Mouse (Mus musculus) spleen, embryonic (tissue): ENCODE results near the gene Fut7.

Experiments
- CTCF ChIA-PET: fragments of 350-600 bp; sonication (Branson Sonifier 250); formaldehyde crosslinking; loops from one replicate; lab custom pipeline; 2022; lab: Charles Lee

Gene Fut7

DNA sequence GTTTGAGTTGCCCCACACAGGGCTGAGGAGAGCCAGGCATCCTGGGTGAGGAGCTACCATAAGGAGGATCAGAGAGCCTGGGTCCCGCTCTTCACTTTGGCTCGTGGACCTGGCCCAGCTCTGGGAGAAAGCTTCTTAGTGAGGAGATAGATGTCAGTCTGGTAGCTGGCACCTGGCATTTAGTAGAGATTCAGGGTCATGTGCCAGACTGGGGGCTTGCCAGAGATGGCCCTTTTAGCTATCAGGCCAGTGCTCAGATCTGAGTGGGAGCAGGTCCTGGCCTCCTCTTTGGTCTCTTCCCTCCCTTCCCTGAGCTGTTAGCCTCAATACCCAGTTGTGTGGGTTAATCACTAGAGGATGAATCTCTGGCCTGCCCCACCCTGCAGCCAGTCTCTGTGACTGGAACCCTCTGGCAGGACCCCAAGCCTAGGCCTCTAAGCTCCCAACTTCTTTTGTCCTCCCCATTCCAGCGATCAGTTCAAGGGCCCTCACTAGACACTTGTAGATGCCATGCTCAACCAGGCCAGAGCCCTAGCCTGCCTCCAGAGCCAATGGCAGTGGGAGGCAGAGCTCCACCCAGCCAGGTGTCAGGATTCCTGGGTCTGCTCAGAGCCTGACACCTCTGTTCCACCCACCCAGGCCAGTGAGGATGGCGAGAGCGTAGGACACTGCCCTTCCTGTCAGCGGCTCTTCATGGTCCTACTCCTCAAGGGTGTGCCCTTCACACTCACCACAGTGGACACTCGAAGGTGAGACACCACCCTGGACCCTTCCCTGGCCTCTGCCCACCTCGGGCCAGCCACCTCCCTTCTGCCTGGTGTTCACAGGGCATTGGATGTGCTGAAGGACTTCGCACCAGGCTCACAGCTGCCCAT lies 34.2 kb downstream of the Fut7 start:
- CTCF ChIA-PET: interaction anchor here (0.6 kb wide), 1 partner anchor 15 kb away, joined by 3 read pairs; no protein-coding TSS in a partner anchor

DNA sequence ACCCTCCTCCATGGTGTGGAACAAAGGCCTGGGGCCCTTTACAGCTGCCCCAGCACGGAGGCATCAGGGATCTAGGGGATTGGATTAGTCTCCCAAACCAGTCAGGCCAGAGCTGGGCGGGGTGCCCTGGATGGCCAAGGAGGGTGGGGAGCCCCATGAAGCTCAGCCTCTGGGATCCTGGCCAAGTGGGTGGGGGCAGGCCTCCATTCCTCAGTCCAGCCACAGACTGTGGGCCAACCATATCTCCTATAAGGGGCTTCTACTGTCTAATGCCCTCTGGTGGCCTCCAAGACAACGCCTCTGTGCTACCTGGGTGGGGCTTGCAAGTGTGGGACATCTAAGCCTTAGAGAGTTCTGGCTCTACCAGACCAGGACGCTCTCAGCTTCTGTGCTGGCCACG lies 35.8 kb downstream of the Fut7 start:
- CTCF ChIA-PET: no interaction called here

DNA sequence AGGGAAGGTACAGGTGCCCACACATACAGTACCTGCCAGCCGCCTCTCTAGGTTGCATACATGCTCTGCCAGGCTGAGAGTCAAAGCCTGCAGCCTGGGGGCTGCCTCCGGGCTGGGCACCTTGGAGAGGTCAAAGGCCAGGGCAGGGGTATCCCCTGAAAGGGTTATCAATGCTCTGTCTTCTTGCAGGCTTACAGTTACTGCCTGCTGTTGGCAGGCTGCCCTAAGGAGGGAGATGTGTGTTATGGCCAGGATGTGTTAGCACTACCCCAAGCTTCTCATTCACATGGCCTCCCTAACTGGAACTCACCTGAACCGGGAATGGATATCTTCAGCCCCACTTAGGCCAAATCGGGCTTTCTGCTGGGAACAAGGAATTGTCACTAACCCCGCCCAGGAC lies 37.1 kb downstream of the Fut7 start:
- CTCF ChIA-PET: no interaction called here

DNA sequence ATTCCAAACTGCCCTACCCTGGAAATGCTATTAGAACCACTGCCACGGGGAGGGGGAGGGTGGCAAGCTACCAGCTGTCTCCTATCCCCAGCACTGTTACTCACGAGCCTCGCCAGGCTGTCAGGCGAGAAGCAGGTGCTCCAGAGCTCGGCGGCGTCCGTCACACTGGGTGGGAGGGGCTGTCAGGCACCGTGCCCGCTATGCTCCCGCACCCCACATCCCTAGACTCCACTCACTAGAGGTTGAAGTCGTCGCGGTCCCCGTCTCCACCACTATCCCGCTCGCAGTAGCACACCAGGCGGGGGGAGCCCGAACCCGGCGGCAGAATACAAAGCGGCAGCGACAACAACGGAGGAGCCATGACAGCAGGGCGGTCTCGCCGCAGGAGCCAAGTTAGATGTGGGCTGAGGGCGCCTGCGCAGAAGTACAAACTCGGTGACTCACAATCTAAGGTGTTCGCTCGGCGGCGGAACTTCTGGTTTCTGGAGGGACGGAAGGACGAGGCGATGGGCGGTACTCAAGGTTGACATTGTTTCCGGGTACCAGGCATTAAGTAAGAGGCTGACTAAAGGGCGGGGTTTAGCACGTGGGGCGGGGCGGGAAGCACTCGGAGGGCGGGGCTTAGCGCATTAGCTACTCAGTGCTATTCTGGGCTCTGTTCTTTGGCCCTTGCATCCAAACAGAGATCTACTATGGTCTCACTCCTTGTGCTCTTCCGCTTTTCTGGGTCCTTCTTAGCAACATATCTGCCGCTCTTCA lies 37.7 kb downstream of the Fut7 start, which contains the start of gene Paxx:
Gene Paxx, minus strand, starts transcription at position 544 of the 759 bp plus-strand sequence.
- CTCF ChIA-PET: no interaction called here

DNA sequence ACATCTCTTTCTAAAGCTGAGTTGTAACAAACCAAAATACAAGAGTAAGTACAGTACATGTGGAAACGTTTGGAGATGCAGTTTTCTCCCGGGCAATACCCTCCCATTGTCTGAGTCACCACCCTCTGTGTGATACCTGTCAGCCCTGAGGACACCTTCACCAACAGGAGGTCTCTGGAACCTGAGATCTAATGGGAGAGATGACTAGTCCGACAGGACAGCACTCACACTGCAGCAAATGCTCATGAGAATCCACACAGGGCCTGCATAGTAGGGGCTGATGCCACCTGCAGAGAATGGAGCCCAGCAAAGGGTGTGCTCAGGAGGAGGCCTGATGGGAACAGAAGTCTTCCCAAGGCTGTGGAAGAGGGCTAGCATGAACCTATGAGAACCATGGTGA lies 38.3 kb downstream of the Fut7 start:
- CTCF ChIA-PET: no interaction called here

DNA sequence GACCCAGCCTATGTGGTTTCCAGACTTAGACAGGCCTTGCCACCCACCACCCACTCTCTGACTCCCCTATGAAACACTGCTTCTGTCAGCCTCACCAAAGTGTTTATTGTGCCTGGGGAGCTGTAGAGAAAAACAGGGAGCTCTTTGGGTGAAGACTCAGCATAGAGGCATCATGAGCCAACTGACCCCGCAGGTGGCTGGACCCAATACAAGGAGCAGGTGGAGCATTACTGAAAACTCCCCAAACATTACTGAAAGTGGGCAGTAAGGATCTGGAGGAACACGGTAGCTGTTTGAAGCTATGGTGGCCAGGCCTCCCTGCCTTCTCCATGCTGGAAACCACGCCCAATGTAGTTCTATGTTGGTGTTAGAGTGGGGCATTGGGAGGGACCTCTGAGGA lies 40.6 kb downstream of the Fut7 start:
- CTCF ChIA-PET: interaction anchor here (0.8 kb wide), 1 partner anchor 18 kb away, joined by 3 read pairs; no protein-coding TSS in a partner anchor

DNA sequence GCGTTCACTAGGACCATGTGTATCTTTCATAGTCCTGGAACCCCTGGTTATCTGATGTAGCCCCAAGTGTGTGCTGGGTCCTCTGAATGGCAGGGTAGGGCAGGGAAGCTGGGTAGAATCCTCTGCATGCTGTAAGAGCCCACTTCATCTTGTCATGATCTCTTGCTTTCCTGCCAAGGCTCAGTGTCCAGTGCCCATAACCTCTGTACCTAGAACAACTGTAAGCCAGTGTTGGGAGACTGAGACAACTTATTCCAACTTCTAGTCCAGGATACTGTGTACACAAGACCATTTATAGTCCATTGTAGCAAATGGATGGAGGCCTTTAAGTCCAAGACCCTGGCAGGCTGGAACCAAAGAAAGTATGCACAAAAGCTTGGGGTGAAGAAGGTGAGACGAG lies 42.2 kb downstream of the Fut7 start:
- CTCF ChIA-PET: no interaction called here

DNA sequence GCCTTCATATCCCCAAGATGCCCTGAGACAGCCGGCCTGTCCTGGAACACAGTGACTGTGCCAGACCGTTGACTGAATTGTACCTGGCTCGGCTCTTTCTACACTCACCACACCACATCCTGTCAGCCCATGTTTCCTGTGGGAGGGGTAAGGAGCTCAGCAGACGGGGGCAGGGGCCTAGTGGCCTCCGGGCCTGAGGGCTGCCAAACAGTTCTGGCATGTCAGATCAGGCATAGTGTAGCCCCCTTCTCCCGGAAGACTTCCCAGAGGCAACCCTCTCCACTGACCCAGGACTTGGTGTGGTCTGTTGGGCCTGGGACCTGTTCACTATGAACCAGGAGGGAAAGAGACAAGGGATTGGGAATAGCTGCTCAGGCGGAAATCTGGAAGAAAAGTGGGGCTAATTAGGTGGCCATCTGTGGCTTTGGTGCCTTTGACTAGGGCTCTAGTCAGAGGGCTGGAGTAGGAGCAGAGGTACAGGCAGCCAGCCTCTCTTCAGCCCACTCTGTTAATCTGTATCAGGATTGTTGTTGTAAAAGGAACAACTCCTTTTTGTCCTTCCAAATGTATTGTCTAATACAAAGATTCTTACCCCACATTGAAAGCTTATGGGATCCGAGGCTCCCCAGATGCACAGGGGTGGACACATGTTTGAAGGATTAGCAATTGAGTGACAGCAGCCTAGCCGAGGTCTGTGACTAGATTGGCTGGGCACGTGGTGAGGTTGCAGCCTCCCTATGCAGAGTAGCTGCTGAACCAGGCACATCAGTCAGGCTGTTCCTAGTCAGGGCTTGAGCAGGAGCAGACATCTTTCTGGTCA lies 43.0 kb downstream of the Fut7 start:
- CTCF ChIA-PET: interaction anchor here (0.6 to 1.4 kb wide), 2 partner anchors 9 to 41 kb away, joined by 3 to 4 read pairs; no protein-coding TSS in a partner anchor

DNA sequence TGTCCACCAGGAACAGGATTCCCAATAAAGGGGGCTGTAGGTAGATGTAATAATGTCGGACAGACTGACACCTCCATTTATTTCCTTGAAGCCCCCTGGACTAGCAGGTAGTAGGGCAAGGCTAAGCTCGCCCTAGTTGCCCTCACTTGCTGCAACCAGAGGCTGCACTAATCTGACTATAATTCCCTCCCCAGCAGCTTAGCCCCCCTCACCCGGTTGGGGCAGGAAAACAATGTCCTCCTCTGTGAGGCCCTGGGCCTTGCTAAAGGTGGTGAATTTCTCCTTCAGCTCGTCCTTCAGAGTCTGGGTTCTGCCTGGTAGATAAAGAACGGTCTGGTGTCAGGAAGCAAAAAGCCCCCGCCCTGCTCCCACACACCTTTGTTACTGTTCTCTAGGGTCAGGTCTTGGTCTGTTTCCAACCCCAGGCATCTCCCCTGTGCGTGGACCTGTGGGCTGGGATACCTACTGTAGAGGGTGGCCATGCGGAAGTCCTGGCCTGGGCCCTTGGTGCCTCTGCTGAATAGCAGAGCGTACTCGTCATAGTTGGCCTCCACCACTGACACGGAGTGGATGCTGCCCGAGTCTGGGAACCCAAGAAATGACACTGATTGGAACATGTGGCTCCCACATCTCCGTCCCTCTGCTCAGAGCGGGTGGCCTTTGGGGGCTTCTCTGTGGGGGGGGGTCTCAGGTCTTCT lies 44.7 kb downstream of the Fut7 start:
- CTCF ChIA-PET: no interaction called here

DNA sequence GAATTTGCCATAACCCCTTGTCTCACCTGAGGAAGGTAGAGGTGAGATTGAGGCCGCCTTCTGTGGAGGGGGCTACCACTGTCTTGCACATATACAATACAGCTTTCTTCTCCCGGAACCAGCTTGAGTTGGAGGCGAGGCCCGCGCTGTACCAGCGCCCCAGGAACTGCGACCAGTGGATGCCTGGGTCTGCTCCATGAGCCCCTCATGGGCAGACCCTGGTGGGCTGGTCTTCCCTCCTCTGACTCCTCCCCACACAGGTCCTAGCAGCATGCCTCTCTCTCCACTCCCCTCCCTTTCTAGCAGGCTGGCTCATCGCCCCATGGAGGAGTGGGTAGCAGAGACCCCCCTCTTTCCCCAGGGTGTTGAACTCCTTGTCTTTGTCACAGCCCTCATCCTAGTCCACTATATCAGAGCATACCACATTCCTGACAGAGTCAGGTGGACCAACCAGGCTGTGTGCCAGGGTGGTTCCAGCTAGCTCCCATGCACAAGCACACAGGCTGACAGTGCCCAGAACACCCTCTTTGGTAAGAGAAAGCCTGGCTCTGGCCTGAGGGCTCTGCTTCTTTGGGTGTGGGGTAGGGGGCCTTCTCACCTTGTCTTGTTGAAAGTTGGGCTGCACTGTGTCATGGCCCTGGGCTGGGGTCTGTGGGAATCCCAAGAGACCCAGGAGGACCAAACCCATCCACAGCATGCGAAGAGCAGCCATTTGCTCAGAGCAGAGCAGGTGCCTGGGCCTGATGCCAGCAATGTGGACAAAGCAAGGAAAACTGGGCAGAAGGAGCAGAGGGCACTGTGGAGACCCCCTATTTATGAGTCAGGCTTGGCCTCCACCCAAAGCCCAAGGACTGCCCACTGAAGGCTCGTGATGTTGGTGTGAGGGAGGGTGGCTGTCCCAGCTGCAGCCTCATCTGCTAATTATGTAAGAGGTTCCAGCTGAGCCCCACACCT lies 46.2 kb downstream of the Fut7 start:
- CTCF ChIA-PET: interaction anchor here (0.7 kb wide), 1 partner anchor 46 kb away, joined by 3 read pairs; no protein-coding TSS in a partner anchor

DNA sequence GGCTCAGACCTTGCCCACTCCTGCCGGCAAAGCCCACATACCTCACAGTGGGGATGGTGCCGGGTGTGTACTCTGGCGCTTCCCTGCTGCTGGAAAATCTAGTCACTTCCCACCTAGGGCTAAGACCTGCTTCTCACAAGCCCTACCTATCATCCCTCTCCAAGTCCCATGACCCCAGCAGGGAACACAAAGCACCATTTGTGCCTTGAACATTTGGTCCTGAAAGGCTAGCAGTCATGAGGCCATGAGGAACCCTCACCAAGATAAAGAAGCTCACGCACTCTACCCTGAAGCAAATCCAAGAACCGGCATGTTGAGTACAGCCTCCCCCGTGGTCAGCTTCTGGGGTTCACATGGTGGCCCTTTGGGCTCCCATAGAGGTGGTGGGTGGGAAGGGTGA lies 46.9 kb downstream of the Fut7 start, which contains the start of gene Ptgds:
Gene Ptgds, minus strand, starts transcription at position 78 of the 400 bp plus-strand sequence.
- CTCF ChIA-PET: interaction anchor here (0.7 kb wide), 1 partner anchor 46 kb away, joined by 3 read pairs; no protein-coding TSS in a partner anchor

DNA sequence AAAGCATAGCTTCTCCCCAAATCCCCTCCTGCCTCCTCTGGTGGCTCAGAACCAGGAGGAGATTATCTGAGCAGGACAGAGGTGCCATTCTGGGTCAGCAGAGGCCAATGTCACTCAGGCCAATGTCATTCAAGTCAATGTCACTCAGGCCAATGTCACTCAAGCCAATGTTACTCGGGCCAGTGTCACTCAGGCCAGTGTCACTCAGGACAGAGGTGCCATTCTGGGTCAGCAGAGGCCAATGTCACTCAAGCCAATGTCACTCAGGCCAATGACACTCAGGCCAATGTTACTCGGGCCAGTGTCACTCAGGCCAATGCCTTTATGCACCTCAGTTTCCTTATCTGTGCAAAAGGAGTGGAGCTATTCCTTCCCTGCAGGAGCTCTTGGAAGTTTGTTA lies 49.5 kb downstream of the Fut7 start:
- CTCF ChIA-PET: interaction anchor here (0.7 kb wide), 1 partner anchor 16 kb away, joined by 3 read pairs; the partner anchor contains the start of gene Clic3
